Mouse (Mus musculus) layer of hippocampus, adult 11-12 months (tissue): ENCODE measurements around the gene Rec8.
A peak's percentile ranks its signal among the peaks of the same experiment; 100 is the strongest.

Experiments used
- DNase-seq: peaks from one replicate; pipeline ENCODE4 v3.0.0; 2022; ENCODE audit warnings: low spot score

The Rec8 gene

DNA sequence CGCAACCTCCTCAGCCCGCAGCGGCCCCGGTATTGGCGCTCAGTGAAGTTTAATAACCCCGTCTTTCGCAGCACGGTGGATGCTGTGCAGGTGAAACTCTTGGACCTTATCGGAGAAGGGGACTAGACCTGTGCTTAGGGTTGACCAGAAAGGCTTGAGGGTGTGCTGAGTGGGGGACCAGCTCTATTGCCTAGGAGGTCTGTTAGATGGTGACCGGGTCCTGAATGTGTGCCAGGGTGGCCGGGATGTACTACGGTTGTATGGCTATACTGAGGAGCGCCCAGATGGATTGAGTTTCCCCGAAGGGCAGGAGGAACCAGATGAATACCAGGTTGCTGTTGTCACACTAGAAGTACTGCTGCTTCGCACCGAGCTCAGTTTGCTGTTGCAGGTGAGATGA lies 25.6 kb upstream of the Rec8 start:
- no peak for DNase-seq

DNA sequence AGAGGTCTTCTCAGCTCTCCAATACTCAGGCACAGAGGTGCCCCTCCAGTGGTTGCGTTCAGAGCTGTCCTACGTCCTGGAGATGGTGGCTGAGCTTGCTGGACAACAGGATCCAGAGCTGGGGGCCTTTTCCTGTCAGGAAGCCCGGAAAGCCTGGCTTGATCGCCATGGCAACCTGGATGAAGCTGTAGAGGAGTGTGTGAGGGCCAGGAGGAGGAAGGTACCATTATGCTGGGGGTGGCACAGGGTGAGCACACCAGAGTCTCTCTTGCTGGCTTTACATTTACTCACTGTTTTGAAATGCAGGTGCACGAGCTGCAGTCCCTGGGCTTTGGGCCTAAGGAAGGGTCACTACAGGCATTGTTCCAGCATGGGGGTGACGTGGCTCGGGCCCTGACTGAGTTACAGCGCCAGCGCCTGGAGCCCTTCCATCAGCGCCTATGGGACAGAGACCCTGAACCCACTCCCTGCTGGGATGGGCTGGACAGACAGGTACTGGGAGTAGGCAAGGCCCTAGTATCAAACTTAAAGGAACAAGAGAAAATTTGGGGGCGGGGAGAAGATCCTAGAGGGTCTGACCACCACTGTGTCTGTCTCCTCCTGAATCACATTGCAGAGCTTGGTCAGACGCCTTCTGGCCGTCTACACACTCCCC lies 21.7 kb upstream of the Rec8 start:
- no peak for DNase-seq

- no peak for DNase-seq
These were observed 19.1 kb upstream of the Rec8 start for GRCm38 (mm10) chr14:55598521-55599390.

DNA sequence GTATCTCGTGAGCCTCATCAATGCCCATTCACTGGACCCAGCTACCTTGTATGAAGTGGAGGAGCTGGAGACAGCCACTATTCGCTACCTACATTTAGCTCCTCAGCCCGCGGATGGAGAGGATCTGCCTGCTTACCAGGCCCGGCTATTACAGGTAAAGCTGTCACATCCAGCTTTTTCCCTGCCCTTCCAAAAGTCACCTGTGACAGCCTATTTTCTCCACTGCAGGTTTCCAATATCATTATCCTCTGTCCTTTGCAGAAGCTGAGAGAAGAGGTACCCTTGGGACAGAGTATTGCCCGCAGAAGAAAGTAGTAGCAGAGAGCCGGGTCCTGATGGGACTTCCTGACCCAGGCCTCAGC lies 14.6 kb upstream of the Rec8 start, which contains the start of gene Irf9:
TSS of gene Irf9 (plus strand) at position 301 of the 362 bp plus-strand sequence.
- no peak for DNase-seq

DNA sequence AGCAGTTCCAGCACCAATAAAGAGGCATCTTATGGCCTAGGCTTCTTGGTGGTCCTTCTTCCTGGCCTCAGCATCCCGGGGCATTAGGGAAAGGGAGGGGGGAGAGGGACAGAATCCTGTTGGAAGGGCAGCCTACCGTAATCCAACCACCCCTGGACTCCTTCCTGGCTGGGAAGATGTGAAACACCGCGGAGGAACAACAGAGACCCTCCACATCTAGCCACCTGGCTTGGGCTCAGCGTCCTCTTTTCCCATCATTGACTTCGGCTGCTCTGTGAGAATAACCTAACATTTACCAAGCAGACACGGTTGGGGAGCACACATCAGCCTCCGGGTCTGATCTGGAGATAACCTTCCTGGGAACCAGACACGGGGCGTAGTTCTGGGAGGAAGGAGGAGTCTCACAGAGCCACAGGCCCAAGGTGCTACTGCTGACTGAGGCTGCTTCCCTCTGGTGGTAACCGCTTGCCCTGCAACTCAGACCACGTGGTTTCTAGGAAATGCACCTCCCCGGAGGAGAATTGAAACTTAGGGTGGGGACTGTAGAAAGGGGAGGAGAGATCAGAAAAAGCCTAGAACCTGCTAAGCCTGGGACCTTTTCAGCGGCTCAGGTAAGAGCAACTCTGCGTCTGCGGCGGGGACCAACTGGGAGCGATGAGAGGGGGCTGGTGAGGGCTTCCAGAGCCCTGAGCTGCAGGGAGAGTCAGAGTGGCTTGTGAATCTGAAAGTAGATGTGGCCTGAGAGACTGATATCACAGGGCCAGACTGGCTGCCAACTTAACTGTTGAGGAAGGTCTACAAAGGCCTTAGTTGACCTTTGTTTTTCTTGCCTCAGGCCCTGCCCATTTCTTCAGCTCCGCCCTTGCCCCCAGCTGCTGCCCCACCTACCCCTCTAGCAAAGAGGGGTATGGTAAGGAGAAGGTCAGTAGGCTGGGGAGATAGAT lies 13.9 kb upstream of the Rec8 start:
- peak; percentile 92 for DNase-seq

DNA sequence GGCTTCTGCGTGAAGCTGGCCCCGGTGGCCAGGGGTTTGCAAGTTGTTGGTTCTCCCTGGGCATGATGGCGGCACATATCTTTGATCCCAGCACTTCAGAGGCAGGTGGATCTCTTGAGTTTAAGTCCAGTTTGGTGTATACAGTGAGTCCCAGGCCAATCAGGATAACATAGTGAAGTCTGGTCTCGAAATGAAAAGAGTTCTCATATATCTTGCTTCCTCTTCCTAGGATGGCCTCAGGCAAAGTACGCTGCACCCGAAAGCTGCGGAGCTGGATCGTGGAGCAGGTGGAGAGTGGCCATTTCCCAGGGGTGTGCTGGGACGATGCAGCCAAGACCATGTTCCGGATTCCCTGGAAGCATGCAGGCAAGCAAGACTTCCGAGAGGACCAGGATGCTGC lies 13.0 kb upstream of the Rec8 start:
- no peak for DNase-seq

DNA sequence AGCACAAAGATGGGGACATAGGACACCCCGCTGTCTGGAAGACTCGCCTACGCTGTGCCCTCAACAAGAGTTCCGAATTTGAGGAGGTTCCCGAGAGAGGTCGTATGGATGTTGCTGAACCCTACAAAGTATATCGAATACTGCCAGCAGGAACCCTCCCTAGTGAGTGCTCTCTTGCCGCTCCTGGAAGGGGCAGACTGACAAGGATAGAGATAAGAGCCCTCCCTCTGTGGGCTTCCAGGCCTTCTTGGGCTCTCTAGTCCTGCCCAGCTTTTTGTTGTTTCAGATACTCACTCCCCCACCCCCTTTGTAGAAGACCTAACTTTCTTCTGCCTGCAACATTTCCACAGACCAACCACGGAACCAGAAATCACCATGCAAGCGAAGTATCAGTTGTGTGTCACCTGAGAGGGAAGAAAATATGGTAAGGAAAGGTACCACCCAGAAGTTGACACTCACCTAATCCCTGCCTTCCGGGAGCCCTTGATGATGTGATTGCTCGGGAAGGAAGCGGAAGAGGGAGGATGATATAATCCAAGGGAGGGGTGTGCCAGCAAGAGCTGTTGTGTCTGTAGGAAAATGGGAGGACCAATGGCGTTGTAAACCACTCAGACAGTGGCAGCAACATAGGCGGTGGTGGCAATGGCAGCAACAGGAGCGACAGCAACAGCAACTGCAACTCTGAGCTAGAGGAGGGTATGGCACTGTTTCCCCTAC lies 11.9 kb upstream of the Rec8 start:
- no peak for DNase-seq

DNA sequence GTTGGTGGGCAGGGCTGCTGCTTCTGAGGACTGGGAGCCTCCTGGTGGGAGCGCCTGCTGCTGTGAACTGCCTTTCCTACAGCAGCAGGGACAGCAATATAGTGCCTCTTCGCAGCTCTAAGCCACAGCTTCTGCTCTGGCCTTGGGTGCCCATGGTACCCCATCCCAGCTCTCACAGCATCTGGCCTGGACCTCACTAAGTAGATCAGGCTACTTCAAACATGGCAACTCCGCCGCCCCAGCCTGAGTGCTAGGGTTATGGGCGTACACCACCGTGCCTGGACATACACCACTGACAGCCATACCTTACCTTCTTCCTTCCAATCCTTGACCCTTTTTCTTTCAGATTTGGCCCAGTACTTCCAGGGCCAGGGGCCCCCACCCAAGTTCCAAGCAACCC lies 9.5 kb upstream of the Rec8 start:
- no peak for DNase-seq

DNA sequence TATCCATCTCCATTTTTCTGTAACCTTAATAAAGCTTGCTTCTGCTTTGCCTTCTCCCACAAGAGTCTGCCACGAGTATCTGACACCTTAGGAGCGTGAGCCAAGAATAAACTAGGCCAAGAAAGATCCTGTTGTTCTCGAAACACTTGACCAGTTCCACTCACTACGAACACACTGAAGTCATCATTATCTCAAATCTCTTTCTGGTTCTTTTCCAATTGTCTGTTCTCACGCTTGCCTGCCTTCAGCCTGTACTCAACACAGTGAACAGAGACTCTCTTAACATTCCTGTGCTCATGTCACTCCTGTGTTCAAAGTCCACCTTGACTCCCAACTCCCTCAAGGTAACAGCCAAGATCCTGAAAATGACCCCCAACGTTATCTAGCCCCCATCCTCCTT lies 4.5 kb upstream of the Rec8 start:
- no peak for DNase-seq

DNA sequence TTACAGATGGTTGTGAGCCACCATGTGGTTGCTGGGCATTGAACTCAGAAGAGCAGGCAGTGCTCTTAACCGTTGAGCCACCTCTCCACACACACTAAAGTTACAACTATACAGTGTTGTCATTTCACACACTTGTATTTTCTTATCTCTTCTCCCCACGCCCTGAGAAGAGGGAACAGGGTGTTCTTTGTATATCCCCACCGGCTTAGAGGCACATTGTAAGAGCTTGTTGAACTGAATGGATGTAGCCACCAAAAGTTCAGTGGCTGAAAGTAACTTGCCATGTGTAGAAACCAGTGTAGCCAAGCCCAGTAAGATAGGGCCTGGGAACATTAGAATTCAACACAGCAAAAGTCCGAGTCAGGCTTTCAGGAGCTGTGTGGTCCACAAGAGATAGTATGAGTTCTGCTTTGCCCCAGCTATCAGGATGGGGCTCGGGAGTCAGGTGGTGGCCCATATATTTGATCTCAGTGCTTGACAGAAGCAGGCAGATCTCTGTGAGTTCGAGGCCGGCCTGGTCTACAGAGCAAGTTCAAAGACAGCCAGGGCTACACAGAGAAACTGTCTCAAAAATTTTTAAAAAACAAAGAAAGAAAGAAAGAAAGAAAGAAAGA lies 3.2 kb upstream of the Rec8 start:
- no peak for DNase-seq

DNA sequence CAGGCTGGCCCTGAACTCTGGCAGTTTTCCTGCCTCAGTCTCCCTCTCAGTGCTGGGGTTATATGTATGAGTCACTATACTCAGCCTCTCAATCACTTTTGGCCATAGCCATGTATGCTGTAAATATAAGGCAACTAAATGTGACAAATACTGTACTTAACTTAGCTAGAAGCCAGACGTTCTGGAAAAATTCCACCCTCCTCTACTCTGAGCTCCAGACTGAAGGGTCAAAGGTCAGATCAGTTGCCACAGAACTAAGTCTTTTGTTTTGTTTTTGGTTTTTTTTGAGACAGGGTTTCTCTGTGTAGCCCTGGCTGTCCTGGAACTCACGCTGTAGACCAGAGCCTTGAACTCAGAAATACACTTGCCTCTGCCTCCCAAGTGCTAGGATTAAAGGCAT lies 2.0 kb upstream of the Rec8 start:
- no peak for DNase-seq

DNA sequence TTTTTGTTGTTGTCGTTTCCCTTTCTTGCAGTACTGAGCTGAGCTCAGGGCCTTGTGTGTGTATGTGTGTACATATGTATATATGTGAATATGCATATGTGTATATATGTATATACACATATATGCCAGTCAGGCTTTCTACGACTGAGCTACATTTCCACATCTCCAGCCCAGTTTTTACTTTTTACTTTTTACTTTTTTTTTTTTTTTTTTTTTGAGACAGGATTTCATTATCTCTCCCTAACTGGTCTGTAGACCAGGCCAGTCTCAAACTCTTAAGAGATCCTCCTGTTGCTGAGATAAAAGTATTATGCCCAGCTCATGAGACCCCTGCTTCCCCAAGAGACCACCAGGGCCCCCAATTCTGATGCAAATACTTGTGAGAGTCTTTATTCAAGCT lies 993 bp upstream of the Rec8 start:
- no peak for DNase-seq

DNA sequence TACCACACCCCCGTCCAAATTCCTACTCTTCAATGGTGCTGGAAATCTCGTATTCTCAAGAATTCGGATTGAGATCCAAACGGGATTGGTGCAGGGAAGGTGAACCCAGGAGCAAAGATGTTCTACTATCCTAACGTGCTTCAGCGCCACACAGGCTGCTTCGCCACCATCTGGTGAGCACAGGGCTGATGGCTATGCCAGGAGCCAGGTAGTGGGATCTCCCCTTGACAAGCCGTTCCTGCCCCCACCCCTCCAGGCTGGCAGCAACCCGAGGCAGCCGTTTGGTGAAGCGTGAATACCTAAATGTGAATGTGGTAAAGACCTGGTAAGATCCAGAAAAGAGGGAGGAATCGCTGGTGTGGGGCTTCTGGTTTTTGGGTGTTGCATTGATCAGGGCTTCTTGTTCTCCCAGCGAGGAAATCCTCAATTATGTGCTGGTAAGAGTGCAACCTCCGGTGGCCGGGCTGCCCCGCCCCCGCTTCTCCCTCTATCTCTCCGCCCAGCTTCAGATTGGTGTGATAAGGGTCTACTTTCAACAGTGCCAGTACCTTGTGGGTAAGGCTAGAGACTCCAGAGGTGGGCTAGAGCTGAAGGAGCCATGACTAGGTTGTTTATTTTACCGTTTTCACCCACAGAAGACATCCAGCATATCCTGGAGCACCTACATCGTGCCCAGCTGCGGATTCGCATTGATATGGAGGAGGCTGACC lies 804 bp downstream of the Rec8 start:
- DNase-seq, result no peak

GRCm38 (mm10) chr14:55628077-55628827 lies 10.4 kb downstream of the Rec8 start:
- no peak for DNase-seq

GRCm38 (mm10) chr14:55629312-55629711 lies 11.5 kb downstream of the Rec8 start:
- DNase-seq, result peak; percentile 66

DNA sequence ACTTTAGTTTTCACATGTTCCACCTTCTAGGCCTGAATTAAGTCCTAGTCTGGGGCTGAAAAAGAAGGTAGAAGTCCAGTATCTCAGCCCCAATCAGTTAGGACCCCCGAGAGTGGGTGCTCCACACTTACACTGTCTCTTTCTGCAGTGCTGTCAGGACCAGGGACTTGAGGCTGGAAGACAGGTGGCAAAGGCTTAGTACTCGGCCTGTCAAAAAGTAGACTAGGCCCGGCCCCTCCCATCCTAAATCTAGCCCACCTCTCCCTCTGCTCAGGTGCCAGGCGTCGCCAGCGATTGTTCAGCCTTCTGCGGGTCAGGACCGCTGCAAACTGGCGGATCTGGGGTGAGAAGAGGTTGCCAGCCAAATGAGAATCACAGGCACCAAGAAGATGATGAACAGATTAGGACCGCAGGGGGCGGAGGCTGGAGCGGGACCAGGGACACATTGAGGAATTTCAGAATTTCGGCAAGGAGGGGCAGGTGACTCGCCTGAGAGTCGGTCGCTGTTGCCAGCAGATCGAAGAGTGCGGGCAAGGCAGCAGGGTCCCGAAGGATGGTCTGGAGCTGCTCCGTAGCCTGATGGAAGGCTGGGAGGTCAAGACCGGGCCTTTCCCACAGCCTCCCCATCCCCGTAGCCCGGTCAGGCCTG lies 17.2 kb downstream of the Rec8 start:
- DNase-seq, result no peak

GRCm38 (mm10) chr14:55635523-55636007 lies 17.7 kb downstream of the Rec8 start, which contains the start of gene Ipo4:
Ipo4 (minus strand) TSS chr14:55635957.
- peak; percentile 90 for DNase-seq

- DNase-seq, result no peak
These were observed 20.0 kb downstream of the Rec8 start, which contains the start of gene Gm49378 for GRCm38 (mm10) chr14:55637795-55638194. Gm49378 (minus strand) TSS chr14:55637895.

- DNase-seq, result no peak
These were observed 23.0 kb downstream of the Rec8 start for GRCm38 (mm10) chr14:55640816-55641215.
